Mouse (Mus musculus) liver, postnatal 0 days (tissue): Measurements from ENCODE around the gene Dnajb12.

Source experiments
- CTCF ChIP-seq: sonication (generic); IDR thresholded peaks from 2 replicates; pipeline ENCODE4 v1.5.1; 2016; ENCODE audit warnings: antibody characterized with exemption, low read depth
- EP300 ChIP-seq: IDR thresholded peaks from 2 replicates; pipeline ENCODE4 v1.6.1; 2016; ENCODE audit warnings: antibody characterized with exemption, low read depth, mild to moderate bottlenecking

DNA sequence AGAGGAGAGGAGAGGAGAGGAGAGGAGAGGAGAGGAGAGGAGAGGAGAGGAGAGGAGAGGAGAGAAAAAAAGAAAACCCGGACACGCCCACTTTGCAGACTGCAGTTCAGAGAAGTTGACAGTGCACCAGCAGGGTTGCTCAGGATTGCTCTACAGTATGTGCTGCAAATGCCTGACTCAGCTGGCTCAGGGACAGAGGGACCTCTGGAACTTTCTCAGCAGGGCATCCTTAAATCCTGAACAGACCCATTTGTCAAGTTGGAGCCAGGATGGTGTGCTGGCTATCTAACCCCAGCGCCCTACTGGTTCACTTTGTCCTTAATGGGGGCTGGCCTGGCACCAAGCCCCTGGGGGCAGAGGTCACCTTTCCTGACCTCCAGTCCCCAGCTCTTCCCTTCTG, 54.7 kb downstream of the Dnajb12 start:
- TF ChIP-seq EP300 (no peak), CTCF (no peak)
